Mouse (Mus musculus): Measurements from ENCODE around the gene Atrnl1.
A peak's percentile ranks its signal among the peaks of the same experiment; 100 is the strongest.

The Atrnl1 gene

GRCm38 (mm10) chr19:57916325-57916724, 305.5 kb downstream of the Atrnl1 start:
- DNase-seq (ENCODE audit: low read depth, low spot score): no peak

GRCm38 (mm10) chr19:57922991-57923390, 312.2 kb downstream of the Atrnl1 start:
- no peak for DNase-seq (ENCODE audit: low read depth, low spot score)

- DNase-seq (ENCODE audit: low read depth, low spot score): no peak
Observed at GRCm38 (mm10) chr19:57924856-57925255, 314.0 kb downstream of the Atrnl1 start.

GRCm38 (mm10) chr19:57925681-57926080, 314.8 kb downstream of the Atrnl1 start:
- no peak for DNase-seq (ENCODE audit: low read depth, low spot score)

GRCm38 (mm10) chr19:57926164-57926860, 315.5 kb downstream of the Atrnl1 start:
- DNase-seq (ENCODE audit: low read depth, low spot score): peak; percentile 7

GRCm38 (mm10) chr19:57926941-57927471, 316.2 kb downstream of the Atrnl1 start:
- DNase-seq (ENCODE audit: low read depth, low spot score): no peak

GRCm38 (mm10) chr19:57927566-57928523, 317.0 kb downstream of the Atrnl1 start:
- DNase-seq (ENCODE audit: low read depth, low spot score): no peak

- DNase-seq (ENCODE audit: low read depth, low spot score): no peak
Observed at GRCm38 (mm10) chr19:57931626-57932025, 320.8 kb downstream of the Atrnl1 start.

GRCm38 (mm10) chr19:57936865-57937264, 326.0 kb downstream of the Atrnl1 start:
- DNase-seq (ENCODE audit: low read depth, low spot score): no peak

GRCm38 (mm10) chr19:57939166-57939565, 328.3 kb downstream of the Atrnl1 start:
- DNase-seq (ENCODE audit: low read depth, low spot score): no peak

- no peak for DNase-seq (ENCODE audit: low read depth, low spot score)
Observed at GRCm38 (mm10) chr19:57941529-57941928, 330.7 kb downstream of the Atrnl1 start.

GRCm38 (mm10) chr19:57942281-57942680, 331.4 kb downstream of the Atrnl1 start:
- peak; percentile 2 for DNase-seq (ENCODE audit: low read depth, low spot score)

GRCm38 (mm10) chr19:57943308-57943707, 332.5 kb downstream of the Atrnl1 start:
- DNase-seq (ENCODE audit: low read depth, low spot score): no peak

- DNase-seq (ENCODE audit: low read depth, low spot score): no peak
Observed at GRCm38 (mm10) chr19:57944680-57945079, 333.8 kb downstream of the Atrnl1 start.

GRCm38 (mm10) chr19:57945626-57946250, 334.9 kb downstream of the Atrnl1 start:
- DNase-seq (ENCODE audit: low read depth, low spot score): no peak

GRCm38 (mm10) chr19:57948489-57948888, 337.7 kb downstream of the Atrnl1 start:
- DNase-seq (ENCODE audit: low read depth, low spot score): no peak

GRCm38 (mm10) chr19:57949260-57949917, 338.6 kb downstream of the Atrnl1 start:
- no peak for DNase-seq (ENCODE audit: low read depth, low spot score)

- no peak for DNase-seq (ENCODE audit: low read depth, low spot score)
Observed at GRCm38 (mm10) chr19:57954131-57954530, 343.3 kb downstream of the Atrnl1 start.

- no peak for DNase-seq (ENCODE audit: low read depth, low spot score)
Observed at GRCm38 (mm10) chr19:57956459-57956858, 345.6 kb downstream of the Atrnl1 start.

- no peak for DNase-seq (ENCODE audit: low read depth, low spot score)
Observed at GRCm38 (mm10) chr19:57957363-57957762, 346.5 kb downstream of the Atrnl1 start.

- DNase-seq (ENCODE audit: low read depth, low spot score): no peak
Observed at GRCm38 (mm10) chr19:57958154-57958553, 347.3 kb downstream of the Atrnl1 start.
